Mouse (Mus musculus) C2C12 (cell line): ENCODE results near the gene Efcab6. TPM values are rescaled to one million over a fixed set of nuclear protein-coding genes. Genes with fewer than 3 reads are reported as not detected.

Source experiments
- H3K27me3 ChIP-seq: one replicate; pipeline ENCODE4 v1.6.1; 2011; ENCODE audit not compliant: control insufficient read depth, insufficient read depth, insufficient read length
- H3K36me3 ChIP-seq: one replicate; pipeline ENCODE4 v1.6.1; 2011; ENCODE audit not compliant: control insufficient read depth, insufficient read depth
- H3K4me3 ChIP-seq: one replicate; pipeline ENCODE4 v1.5.1; 2011; ENCODE audit warnings: mild to moderate bottlenecking, control low read depth; ENCODE audit not compliant: poor library complexity, insufficient read depth, severe bottlenecking
- H3K79me2 ChIP-seq: one replicate; pipeline ENCODE4 v1.6.1; 2011; ENCODE audit not compliant: control insufficient read depth, insufficient read depth
- H3K79me3 ChIP-seq: one replicate; pipeline ENCODE4 v1.6.1; 2011; ENCODE audit warnings: low read depth, control low read depth
- H3ac ChIP-seq: one replicate; pipeline ENCODE3; 2011; ENCODE audit warnings: low read depth; ENCODE audit not compliant: control insufficient read depth, insufficient read length
- CEBPB ChIP-seq: IDR thresholded peaks from one replicate; pipeline ENCODE4 v1.6.1; 2011; ENCODE audit warnings: low read depth, mild to moderate bottlenecking, control low read depth, moderate library complexity
- CTCF ChIP-seq: IDR thresholded peaks from one replicate; pipeline ENCODE4 v1.5.1; 2011; ENCODE audit not compliant: control insufficient read depth, insufficient read depth, insufficient read length
- FOSL1 ChIP-seq: IDR thresholded peaks from one replicate; pipeline ENCODE4 v1.8.0; 2011; ENCODE audit warnings: mild to moderate bottlenecking, low read length; ENCODE audit not compliant: poor library complexity, insufficient read depth, severe bottlenecking
- MAX ChIP-seq: IDR thresholded peaks from one replicate; pipeline ENCODE4 v1.6.1; 2011; ENCODE audit warnings: mild to moderate bottlenecking, control low read depth
- MYOD1 ChIP-seq: IDR thresholded peaks from one replicate; pipeline ENCODE4 v1.6.1; 2011; ENCODE audit warnings: low read depth; ENCODE audit not compliant: control insufficient read depth, insufficient read length
- MYOG ChIP-seq: IDR thresholded peaks from one replicate; pipeline ENCODE4 v1.6.1; 2011; ENCODE audit not compliant: control insufficient read depth, insufficient read length; ENCODE audit errors: extremely low read depth
- USF1 ChIP-seq: IDR thresholded peaks from one replicate; pipeline ENCODE4 v1.6.1; 2011; ENCODE audit warnings: low read depth, mild to moderate bottlenecking, control low read depth, moderate library complexity
- polyA plus RNA-seq: library from polyadenylated mRNA; unstranded; fragments of >200 nt; fragmentation: generic; extraction: Trizol; gene quantifications from one replicate; pipeline ENCODE4 v1.2.1, GENCODE M21; 2012; ENCODE audit warnings: missing spikeins

The Efcab6 gene
- polyA plus RNA-seq, 1 experiment, result not detected

DNA sequence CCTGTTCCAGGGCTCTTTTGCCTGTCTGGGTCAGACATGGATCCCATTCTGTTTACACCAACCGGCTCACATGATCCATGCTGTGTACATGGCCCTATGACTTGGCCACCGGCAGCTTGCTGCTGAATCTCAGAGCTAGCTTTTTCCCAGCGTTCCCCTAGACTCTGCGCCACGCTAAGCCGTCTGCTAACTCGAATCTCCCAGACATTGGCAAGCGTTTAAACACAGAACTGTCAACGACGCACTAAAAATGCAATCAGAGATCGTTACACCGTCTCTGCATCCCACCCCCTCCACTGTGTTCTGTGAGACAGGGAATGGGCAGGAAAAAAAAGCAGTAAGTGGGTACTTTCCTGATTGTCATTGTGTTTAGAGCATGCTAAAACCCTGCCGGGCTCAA lies 236.0 kb downstream of the Efcab6 start:
- no peaks in the 10 kb centered on the region for H3K79me2 ChIP-seq
- no peak for TF ChIP-seq MYOG
- no peak for TF ChIP-seq USF1
- TF ChIP-seq MYOD1, result no peak
- TF ChIP-seq CEBPB, result no peak
- no peak for TF ChIP-seq MAX
- no peak for TF ChIP-seq CTCF
- no peak for TF ChIP-seq FOSL1
- no peak overlapping the region for H3K4me3 ChIP-seq
- no peaks in the 10 kb centered on the region for H3K36me3 ChIP-seq
- peaks cover 7% of the 10 kb centered on the region for H3K27me3 ChIP-seq
- H3K79me3 ChIP-seq, result no peaks in the 10 kb centered on the region
- no peak overlapping the region for H3ac ChIP-seq

GRCm38 (mm10) chr15:83828011-83828410 lies 237.2 kb downstream of the Efcab6 start:
- H3K79me3 ChIP-seq, result no peaks in the 10 kb centered on the region
- peaks cover 7% of the 10 kb centered on the region for H3K27me3 ChIP-seq
- no peak overlapping the region for H3ac ChIP-seq
- H3K79me2 ChIP-seq, result no peaks in the 10 kb centered on the region
- no peaks in the 10 kb centered on the region for H3K36me3 ChIP-seq
- H3K4me3 ChIP-seq, result no peak overlapping the region
- TF ChIP-seq MYOG (no peak), FOSL1 (no peak), MYOD1 (no peak), CEBPB (no peak), USF1 (no peak), MAX (no peak), CTCF (no peak)

Other genes with a start within 250 kb of the Efcab6 start
- gene Sult4a1, start 40.4 kb upstream of the Efcab6 start, polyA plus RNA-seq, result not detected
- not detected for gene Pnpla5, start 57.8 kb upstream of the Efcab6 start, polyA plus RNA-seq
- not detected for gene Pnpla3, start 102.5 kb upstream of the Efcab6 start, polyA plus RNA-seq
- 123 TPM for gene Samm50, start 126.9 kb upstream of the Efcab6 start, polyA plus RNA-seq
- gene Parvb, start 166.7 kb upstream of the Efcab6 start, polyA plus RNA-seq, result 103 TPM